Mouse (Mus musculus) limb, embryonic 12.5 days (tissue): ENCODE measurements around the gene Mrpl38. TPM values are rescaled to one million over a fixed set of nuclear protein-coding genes. Genes with fewer than 3 reads are reported as not detected.
"Not testable (repeated sequence)": the region's sequence is repeated elsewhere in the genome, so short reads cannot be mapped to it uniquely, and the experiment has no call there.

Source experiments
- ATAC-seq: fragments of 200-750 bp; cut with Nextera tagmentation; 2 replicates; pipeline ENCODE4 v1.8.0; 2017; ENCODE audit warnings: low read depth, moderate TSS enrichment; ENCODE audit not compliant: insufficient number of reproducible peaks, insufficient read depth, low FRiP score, low TSS enrichment
- H3K27ac ChIP-seq: fragments of 300-500 bp; sonication (generic); 2 replicates; pipeline ENCODE4 v1.5.1; 2016; ENCODE audit warnings: mild to moderate bottlenecking, moderate library complexity
- H3K27me3 ChIP-seq: fragments of 300-500 bp; sonication (generic); 2 replicates; pipeline ENCODE4 v1.6.1; 2016; ENCODE audit warnings: mild to moderate bottlenecking, moderate library complexity
- H3K36me3 ChIP-seq: fragments of 300-500 bp; sonication (generic); 2 replicates; pipeline ENCODE4 v1.6.1; 2016; ENCODE audit warnings: mild to moderate bottlenecking, moderate library complexity
- H3K4me1 ChIP-seq: fragments of 300-500 bp; sonication (generic); replicated peaks from 2 replicates; pipeline ENCODE4 v1.6.1; 2016
- H3K4me2 ChIP-seq: fragments of 300-500 bp; sonication (generic); 2 replicates; pipeline ENCODE4 v1.6.1; 2016; ENCODE audit warnings: mild to moderate bottlenecking, moderate library complexity
- H3K4me3 ChIP-seq: fragments of 300-500 bp; sonication (generic); replicated peaks from 2 replicates; pipeline ENCODE4 v1.5.1; 2016; ENCODE audit warnings: mild to moderate bottlenecking
- H3K9ac ChIP-seq: fragments of 300-500 bp; sonication (generic); replicated peaks from 2 replicates; pipeline ENCODE4 v1.6.1; 2016; ENCODE audit warnings: mild to moderate bottlenecking, moderate library complexity
- H3K9me3 ChIP-seq: fragments of 300-500 bp; sonication (generic); 2 replicates; pipeline ENCODE4 v1.6.1; 2016; ENCODE audit warnings: mild to moderate bottlenecking, moderate library complexity
- WGBS: fragments of 180-500 bp; shearing (Covaris S2); methylation state at CpG from one replicate; pipeline ENCODE4 v1.1.7; 2016; 5-methylcytosine and 5-hydroxymethylcytosine counted together
- polyA plus RNA-seq: library from polyadenylated mRNA; unstranded; fragments of >200 nt; fragmentation: Nextera tagmentation; extraction: Ambion mirVana; gene quantifications from 2 replicates; pipeline ENCODE4 v1.2.1, GENCODE M21; 2016

Mrpl38 gene
- polyA plus RNA-seq, 1 experiment from 2014 or later, result 90.8 TPM

DNA sequence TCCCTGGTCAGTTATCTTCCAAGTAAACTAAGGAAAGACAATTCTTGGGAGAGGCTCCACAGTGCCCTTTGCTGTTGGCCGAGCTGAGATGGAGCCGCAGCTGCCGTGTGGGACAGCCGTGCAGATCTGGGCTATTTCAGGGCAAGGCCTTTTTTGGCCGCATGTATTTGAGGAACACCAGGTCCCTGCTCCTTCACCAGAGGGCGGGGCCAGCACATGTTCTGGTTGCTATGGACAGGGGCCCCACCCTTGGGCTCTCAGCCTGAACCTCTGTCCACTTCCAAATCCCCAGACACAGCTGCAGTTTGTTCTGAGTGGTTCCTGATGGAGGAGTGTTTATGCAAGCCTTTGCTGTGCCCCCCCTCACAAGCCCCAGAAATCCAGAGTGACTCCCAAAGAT is 38.3 kb downstream of the Mrpl38 start:
- H3K36me3 ChIP-seq, result no peaks in the 10 kb centered on the region
- no peak for ATAC-seq
- 0 out of 2 replicates have a peak overlapping the region, but pooled peaks have one; percentile 87 for H3K27ac ChIP-seq
- peaks cover 7% of the 10 kb centered on the region; the same call in 1 of the 2 replicates for H3K9me3 ChIP-seq
- no peak overlapping the region for H3K4me2 ChIP-seq
- peaks cover 39% of the 10 kb centered on the region for H3K4me1 ChIP-seq
- 74% methylated on average over 6 of the region's 6 CpGs for WGBS
- no peak overlapping the region for H3K9ac ChIP-seq
- peaks cover 4% of the 10 kb centered on the region; the same call in 1 of the 2 replicates for H3K27me3 ChIP-seq
- no peak overlapping the region for H3K4me3 ChIP-seq

DNA sequence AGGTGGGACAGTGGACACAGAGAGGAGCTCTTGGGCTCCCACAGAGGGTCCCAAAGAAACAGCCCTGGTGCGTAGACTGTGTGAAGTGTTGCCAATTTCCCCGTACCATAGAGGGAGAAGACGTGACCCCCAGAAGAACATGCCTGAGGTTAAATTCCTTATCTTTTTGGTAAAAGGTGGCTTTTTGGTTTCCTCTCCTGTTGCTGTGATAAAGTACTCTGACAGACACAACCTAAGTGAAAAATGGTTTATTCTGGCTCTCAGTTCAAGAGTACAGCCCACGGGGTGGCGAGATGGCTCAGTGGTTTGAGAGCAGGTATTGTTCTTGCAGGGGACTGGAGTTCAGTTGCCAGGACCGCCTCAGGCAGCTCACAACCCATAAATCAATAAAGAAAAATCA is 39.2 kb downstream of the Mrpl38 start:
- no peak overlapping the region for H3K27ac ChIP-seq
- no peaks in the 10 kb centered on the region for H3K27me3 ChIP-seq
- ATAC-seq, result no peak
- peaks cover 36% of the 10 kb centered on the region for H3K4me1 ChIP-seq
- no peak overlapping the region for H3K9ac ChIP-seq
- H3K36me3 ChIP-seq, result no peaks in the 10 kb centered on the region
- WGBS, result 85% methylated on average over 6 of the region's 6 CpGs
- H3K4me3 ChIP-seq, result no peak overlapping the region
- H3K4me2 ChIP-seq, result no peak overlapping the region
- H3K9me3 ChIP-seq, result peaks cover 7% of the 10 kb centered on the region; the same call in 1 of the 2 replicates

DNA sequence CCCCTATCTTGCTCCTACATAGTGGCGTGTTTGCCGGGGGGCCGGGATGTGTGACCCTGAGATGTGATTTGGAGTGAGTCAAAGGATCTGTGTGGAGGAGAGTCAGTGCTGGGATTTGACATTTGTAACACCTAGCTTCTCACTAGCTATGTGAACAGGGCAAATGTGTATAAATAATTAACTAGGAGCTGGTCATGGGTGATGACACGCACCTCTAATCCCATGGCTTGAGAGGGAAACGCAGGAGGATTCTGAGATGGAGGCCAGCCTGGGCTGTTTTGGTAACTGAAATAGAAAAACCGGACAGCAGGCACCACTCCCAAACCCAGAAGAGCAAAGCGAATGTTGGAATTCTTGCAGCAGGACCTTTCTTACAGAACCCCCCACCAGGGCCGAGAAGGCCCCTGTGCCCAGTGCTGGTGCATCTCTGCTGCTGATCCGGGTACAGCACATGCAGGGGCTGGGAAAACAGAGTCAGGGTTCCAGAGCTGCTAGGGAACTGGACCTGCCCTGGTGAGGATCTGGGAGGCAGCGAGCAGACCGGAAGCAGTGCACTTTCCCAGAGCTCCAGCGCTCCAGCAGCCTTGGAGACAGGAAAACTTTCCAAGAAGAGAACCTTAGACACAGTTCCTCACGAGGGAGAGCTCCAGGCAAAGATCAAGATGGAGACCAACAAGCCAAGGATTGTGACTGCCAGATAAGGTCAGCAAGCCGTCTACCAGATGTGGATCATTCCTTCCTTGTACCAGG is 39.8 kb downstream of the Mrpl38 start:
- H3K9me3 ChIP-seq, result peaks cover 7% of the 10 kb centered on the region; the same call in 1 of the 2 replicates

DNA sequence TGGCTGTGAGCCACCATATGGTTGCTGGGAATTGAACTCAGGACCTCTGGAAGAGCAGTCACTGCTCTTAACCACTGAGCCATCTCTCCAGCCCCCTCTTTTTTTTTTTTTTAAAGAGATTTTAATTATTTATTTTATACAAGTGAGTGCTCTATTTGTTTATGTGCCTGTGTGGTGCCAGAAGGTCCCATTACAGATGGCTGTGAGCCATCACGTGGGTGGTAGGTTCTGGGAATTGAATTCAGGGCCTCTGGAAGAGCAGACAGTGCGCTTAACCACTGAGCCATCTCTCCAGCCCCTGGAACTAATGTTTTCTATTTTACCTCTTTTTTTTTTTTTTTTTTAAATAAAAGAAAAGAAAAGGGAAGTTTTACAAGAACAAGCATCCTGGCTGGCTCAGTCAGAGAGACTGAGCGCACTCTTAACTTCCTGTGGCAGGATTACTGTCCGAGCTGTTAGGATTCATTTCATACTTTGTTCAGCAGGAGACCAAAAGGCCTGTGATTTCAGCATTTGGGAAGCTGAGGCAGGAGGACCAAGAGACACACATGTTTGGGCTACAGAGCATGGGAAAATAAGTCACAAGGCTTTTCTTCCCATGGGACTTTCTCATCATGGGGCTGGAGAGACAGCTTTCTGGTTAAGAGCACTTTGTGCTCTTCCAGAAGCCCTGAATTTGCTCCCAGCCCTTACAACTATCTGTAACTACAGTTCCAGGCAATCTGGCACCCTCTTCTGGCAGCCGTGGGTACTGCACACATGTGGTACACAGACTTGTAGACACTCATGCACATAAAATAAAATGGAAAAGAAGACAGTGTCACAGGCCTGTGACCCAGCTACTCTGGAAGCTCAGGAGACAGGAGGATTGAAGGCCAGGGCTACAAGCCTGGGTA is 42.2 kb downstream of the Mrpl38 start:
- WGBS, result 95% methylated on average over 5 of the region's 5 CpGs
- Histone ChIP-seq H3K27ac (no peak overlapping the region), H3K9ac (no peak overlapping the region), H3K4me2 (no peak overlapping the region), H3K4me3 (no peak overlapping the region), H3K4me1 (peaks cover 10% of the 10 kb centered on the region; the same call in 1 of the 2 replicates), H3K36me3 (no peaks in the 10 kb centered on the region), H3K27me3 (no peaks in the 10 kb centered on the region), H3K9me3 (peaks cover 7% of the 10 kb centered on the region; the same call in 1 of the 2 replicates)
- no peak for ATAC-seq

More for the DNA sequence above, 39.8 kb downstream of the Mrpl38 start:
- Histone ChIP-seq H3K4me3 (no peak overlapping the region), H3K4me2 (no peak overlapping the region), H3K27me3 (no peaks in the 10 kb centered on the region), H3K36me3 (no peaks in the 10 kb centered on the region), H3K4me1 (peaks cover 30% of the 10 kb centered on the region), H3K27ac (no peak overlapping the region), H3K9ac (no peak overlapping the region)
- 73% methylated on average over 14 of the region's 14 CpGs for WGBS
- no peak for ATAC-seq

DNA sequence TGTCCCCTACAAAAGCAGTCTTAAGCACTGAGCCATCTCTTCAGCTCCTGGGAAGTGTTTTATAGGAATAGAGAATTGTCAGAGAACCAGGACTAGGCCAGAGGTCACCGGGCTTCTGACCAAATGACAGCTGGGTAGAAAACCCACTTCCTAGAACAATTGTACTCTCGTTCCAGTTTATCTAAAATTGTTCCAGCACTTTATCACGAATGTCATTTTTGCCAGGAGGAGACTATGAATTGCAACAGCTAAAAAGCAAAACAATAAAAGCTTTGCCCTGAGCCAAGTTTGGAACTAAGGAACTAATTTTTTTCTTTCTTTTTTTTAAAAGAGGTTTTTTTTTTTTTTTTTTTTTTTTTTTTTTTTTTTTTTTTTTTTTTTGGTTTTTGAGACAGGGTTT is 43.1 kb downstream of the Mrpl38 start:
- WGBS, result 77% methylated on average over 3 of the region's 3 CpGs
- Histone ChIP-seq H3K36me3 (no peaks in the 10 kb centered on the region), H3K9me3 (peaks cover 7% of the 10 kb centered on the region; the same call in 1 of the 2 replicates), H3K4me1 (peaks cover 3% of the 10 kb centered on the region; the same call in 1 of the 2 replicates), H3K9ac (no peak overlapping the region), H3K27me3 (no peaks in the 10 kb centered on the region), H3K4me2 (no peak overlapping the region), H3K4me3 (no peak overlapping the region), H3K27ac (no peak overlapping the region)
- ATAC-seq, result no peak

DNA sequence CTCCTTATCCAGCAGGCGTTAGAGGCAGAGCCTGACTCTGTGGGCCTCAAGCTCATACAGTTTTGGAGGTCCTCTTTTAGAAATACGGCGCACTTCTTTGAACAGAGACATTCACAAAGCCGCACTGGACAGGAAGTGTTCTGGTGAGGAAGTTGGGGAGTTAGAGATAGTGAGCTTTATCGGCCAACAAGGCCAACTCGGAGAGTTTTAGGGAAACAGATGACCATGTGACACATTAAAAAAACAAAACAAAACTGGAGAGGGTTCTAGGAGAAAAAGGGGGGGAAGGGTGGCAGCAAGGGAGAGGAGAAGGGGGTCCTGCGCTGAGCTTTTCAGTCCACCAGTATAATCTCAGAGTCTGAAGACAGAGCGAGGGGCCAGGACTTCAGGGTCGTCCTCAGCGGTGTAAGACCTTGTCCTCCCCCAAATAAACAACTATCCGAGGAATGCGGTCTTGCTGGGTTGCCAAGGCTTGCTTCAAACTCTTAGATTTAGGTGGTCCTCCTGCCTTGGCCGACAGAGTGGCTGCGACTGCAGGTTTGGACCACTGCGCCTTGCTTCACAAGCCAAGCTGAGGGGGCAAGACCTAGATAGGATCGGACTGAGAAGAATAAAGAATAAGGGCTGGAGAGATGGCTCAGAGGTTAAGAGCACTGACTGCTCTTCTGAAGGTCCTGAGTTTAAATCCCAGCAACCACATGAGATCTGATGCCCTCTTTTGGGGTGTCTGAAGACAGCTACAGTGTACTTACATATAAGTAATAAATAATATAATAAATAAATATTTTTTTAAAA is 44.7 kb downstream of the Mrpl38 start:
- Histone ChIP-seq H3K4me2 (no peak overlapping the region), H3K4me1 (no peaks in the 10 kb centered on the region), H3K9me3 (peaks cover 7% of the 10 kb centered on the region; the same call in 1 of the 2 replicates), H3K27ac (no peak overlapping the region), H3K4me3 (no peak overlapping the region), H3K9ac (no peak overlapping the region), H3K27me3 (no peaks in the 10 kb centered on the region), H3K36me3 (no peaks in the 10 kb centered on the region)
- WGBS, result 66% methylated on average over 16 of the region's 16 CpGs
- no peak for ATAC-seq

DNA sequence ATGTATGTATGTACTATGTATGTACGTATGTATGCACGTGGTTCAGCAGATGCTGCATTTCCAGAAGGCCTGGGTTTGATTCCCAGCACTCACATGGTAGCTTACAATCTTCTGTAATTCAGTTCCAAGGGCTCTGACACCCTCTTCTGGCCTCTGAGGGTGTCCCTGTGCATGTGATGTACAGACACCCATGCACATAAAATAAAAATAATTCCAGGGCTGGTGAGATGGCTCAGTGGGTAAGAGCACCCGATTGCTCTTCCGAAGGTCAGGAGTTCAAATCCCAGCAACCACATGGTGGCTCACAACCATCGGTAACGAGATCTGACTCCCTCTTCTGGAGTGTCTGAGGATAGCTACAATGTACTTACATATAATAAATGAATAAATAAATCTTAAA is 45.7 kb downstream of the Mrpl38 start:
- not testable (repeated sequence) for H3K9ac ChIP-seq, ATAC-seq, H3K4me1 ChIP-seq, H3K36me3 ChIP-seq, H3K4me2 ChIP-seq, H3K4me3 ChIP-seq, H3K27ac ChIP-seq, H3K27me3 ChIP-seq, H3K9me3 ChIP-seq
- WGBS, result 93% methylated on average over 6 of the region's 6 CpGs

DNA sequence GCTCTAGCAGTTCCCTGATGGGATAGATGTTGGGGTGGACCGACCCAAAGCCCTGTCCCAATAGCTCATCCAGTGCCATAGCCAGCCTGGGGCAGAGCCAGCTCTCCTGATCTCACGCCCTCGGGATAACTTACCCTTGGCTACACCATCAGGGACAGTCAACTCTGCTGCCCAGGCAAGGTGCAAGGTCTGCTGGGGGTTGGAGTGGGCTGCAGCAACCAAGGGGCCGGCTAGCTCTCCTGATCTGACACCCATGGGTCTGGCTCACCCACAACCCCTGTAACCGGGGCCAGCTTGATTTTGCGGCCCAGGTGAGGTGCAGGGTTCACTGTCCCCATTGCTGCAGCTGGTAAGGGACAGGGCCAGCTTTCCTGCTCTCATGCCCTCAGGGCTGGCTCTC is 47.1 kb downstream of the Mrpl38 start:
- Histone ChIP-seq H3K9me3 (peaks cover 1% of the 10 kb centered on the region; the same call in 1 of the 2 replicates), H3K27me3 (no peaks in the 10 kb centered on the region), H3K4me2 (no peak overlapping the region), H3K36me3 (no peaks in the 10 kb centered on the region), H3K9ac (no peak overlapping the region), H3K4me3 (no peak overlapping the region), H3K4me1 (peaks cover 10% of the 10 kb centered on the region), H3K27ac (no peak overlapping the region)
- 85% methylated on average over 6 of the region's 6 CpGs for WGBS
- ATAC-seq, result no peak

DNA sequence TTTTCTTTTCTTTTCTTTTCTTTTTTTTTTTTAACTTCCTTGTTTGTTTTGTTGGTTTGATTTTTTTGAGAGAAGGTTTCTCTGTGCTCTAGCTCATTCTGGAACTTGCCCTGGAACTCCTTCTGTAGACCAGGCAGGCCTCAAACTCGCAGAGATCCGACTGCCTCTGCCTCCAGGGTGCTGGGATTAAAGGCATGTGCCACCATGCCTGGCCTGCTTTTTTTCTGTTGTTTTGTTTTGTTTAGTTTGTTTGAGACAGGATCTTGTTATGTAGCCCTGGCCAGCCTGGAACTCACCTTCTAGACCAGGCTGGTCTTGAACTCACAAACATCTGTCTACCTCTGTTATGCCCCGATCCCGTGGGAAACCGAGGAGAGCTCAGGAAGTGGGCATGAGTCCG is 49.1 kb downstream of the Mrpl38 start:
- H3K9ac ChIP-seq, result no peak overlapping the region
- H3K4me3 ChIP-seq, result no peak overlapping the region
- H3K27ac ChIP-seq, result no peak overlapping the region
- H3K27me3 ChIP-seq, result no peaks in the 10 kb centered on the region
- WGBS, result 89% methylated on average over 6 of the region's 6 CpGs
- H3K9me3 ChIP-seq, result no peaks in the 10 kb centered on the region
- no peak for ATAC-seq
- H3K36me3 ChIP-seq, result peaks cover 2% of the 10 kb centered on the region; the same call in 1 of the 2 replicates
- H3K4me1 ChIP-seq, result peaks cover 18% of the 10 kb centered on the region
- no peak overlapping the region for H3K4me2 ChIP-seq

DNA sequence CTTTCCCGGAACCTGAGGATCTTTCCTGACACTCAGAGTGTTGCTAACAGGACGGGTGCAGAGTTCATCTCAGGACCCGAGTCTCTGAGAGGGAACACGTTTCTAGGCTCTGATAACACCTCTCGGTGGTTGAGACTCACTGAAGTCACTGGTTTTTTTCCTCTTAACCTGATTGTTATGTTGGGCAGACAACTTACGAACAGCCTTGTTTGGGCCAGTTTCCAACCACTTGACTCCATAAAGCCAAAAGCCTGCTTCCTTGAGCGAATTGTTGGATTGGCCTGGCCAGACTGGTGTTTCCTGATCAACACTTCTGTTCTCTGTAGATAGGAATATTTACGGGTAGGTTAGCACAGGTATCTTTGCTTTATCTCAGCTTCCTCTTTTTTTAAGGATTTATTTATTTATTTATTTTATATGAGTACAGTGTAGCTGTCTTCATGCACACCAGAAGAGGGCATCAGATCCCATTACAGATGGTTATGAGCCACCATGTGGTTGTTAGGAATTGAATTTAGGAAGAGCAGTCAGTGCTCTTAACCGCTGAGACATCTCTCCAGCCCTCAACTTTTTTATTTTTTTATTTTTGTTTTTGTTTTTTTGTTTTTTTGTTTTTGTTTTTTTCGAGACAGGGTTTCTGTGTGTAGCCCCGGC is 49.8 kb downstream of the Mrpl38 start:
- Histone ChIP-seq H3K27me3 (no peaks in the 10 kb centered on the region), H3K4me1 (peaks cover 18% of the 10 kb centered on the region), H3K9ac (no peak overlapping the region), H3K9me3 (no peaks in the 10 kb centered on the region), H3K27ac (no peak overlapping the region), H3K4me3 (no peak overlapping the region), H3K36me3 (peaks cover 8% of the 10 kb centered on the region), H3K4me2 (no peak overlapping the region)
- 87% methylated on average over 11 of the region's 11 CpGs for WGBS
- ATAC-seq, result no peak
